Mouse (Mus musculus): ENCODE data around the gene Gm7995. TPM values are rescaled to one million over a fixed set of nuclear protein-coding genes. Genes with fewer than 3 reads are reported as not detected.
"Not testable (repeated sequence)": the region's sequence is repeated elsewhere in the genome, so short reads cannot be mapped to it uniquely, and the experiment has no call there.

Gene Gm7995
- not detected for total RNA-seq (2018; cell fraction: chromatin; rRNA removed)
- not detected for total RNA-seq (2018; cell fraction: cytosol; rRNA removed)
- total RNA-seq (2018; cell fraction: nucleus; rRNA removed) = not detected
- not detected in 3 replicates for polyA plus RNA-seq (2018)

- not testable (repeated sequence) for H3K27ac ChIP-seq; H3K4me3 ChIP-seq (ENCODE audit: inconsistent target); H3K79me2 ChIP-seq (ENCODE audit: inconsistent target); H3K36me3 ChIP-seq (ENCODE audit: inconsistent target)
- no CpG with 5 or more reads among the region's 1 CpGs for WGBS (ENCODE audit: missing documents)
These were observed at the start of gene Gm7995 for GRCm38 (mm10) chr14:42309910-42310309. Gm7995 (plus strand) TSS chr14:42310210.

GRCm38 (mm10) chr14:42297258-42297657, 12.8 kb upstream of the Gm7995 start, which contains the start of gene Gm9611:
Gm9611 (minus strand) TSS chr14:42297358.
- WGBS (ENCODE audit: missing documents) = no CpG with 5 or more reads among the region's 3 CpGs
- H3K27ac ChIP-seq; H3K79me2 ChIP-seq (ENCODE audit: inconsistent target); H3K36me3 ChIP-seq (ENCODE audit: inconsistent target); H3K4me3 ChIP-seq (ENCODE audit: inconsistent target): not testable (repeated sequence)

Other genes with a start within 250 kb of the Gm7995 start
- gene Gm7951, start 192.8 kb upstream of the Gm7995 start, polyA plus RNA-seq (2018) = not detected in 3 replicates
- gene Gm17027, start 147.6 kb upstream of the Gm7995 start, polyA plus RNA-seq (2018) = not detected in 3 replicates
- gene Gm3573, start 119.4 kb upstream of the Gm7995 start, polyA plus RNA-seq (2018) = not detected in 3 replicates
- not detected in 3 replicates for gene Gm17026, start 50.2 kb upstream of the Gm7995 start, polyA plus RNA-seq (2018)
- not detected in 3 replicates for gene Gm9611, start 12.9 kb upstream of the Gm7995 start, polyA plus RNA-seq (2018)
- gene Gm8005, start 129.5 kb downstream of the Gm7995 start, polyA plus RNA-seq (2018) = not detected in 3 replicates
- not detected in 3 replicates for gene Gm8011, start 153.7 kb downstream of the Gm7995 start, polyA plus RNA-seq (2018)
- not detected in 3 replicates for gene Gm8020, start 192.1 kb downstream of the Gm7995 start, polyA plus RNA-seq (2018)
- gene Gm8024, start 214.1 kb downstream of the Gm7995 start, polyA plus RNA-seq (2018) = not detected in 3 replicates